Mouse (Mus musculus) small intestine, adult 2 months (tissue): Measurements from ENCODE around the gene Dusp18. TPM values are rescaled to one million over a fixed set of nuclear protein-coding genes. Genes with fewer than 3 reads are reported as not detected.

Experiments
- H3K27ac ChIP-seq: fragments of 200-500 bp; 2 replicates; pipeline ENCODE4 v1.5.1; 2012; ENCODE audit warnings: low read depth, low read length, control low read depth, inconsistent platforms; ENCODE audit not compliant: insufficient read depth
- H3K27me3 ChIP-seq: fragments of 200-500 bp; 2 replicates; pipeline ENCODE4 v1.6.1; 2012; ENCODE audit warnings: mild to moderate bottlenecking, moderate library complexity, low read length, inconsistent platforms; ENCODE audit not compliant: control insufficient read depth, insufficient read depth
- H3K36me3 ChIP-seq: fragments of 200-500 bp; 2 replicates; pipeline ENCODE4 v1.6.1; 2012; ENCODE audit warnings: mild to moderate bottlenecking, low read length, control low read depth, inconsistent platforms; ENCODE audit not compliant: control insufficient read depth, insufficient read depth
- H3K4me1 ChIP-seq: fragments of 200-500 bp; 2 replicates; pipeline ENCODE4 v1.6.1; 2012; ENCODE audit warnings: low read length, inconsistent platforms, mixed read lengths; ENCODE audit not compliant: control insufficient read depth, insufficient read depth, insufficient read length
- H3K4me3 ChIP-seq: fragments of 200-500 bp; 2 replicates; pipeline ENCODE4 v1.5.1; 2012; ENCODE audit warnings: low read depth, mild to moderate bottlenecking, control low read depth, inconsistent platforms, low read length, moderate library complexity
- CTCF ChIP-seq: fragments of 200-500 bp; IDR thresholded peaks from 2 replicates; pipeline ENCODE4 v1.5.1; 2012; ENCODE audit warnings: low read depth, mild to moderate bottlenecking, control low read depth, inconsistent platforms, low read length, moderate library complexity, mixed read lengths; ENCODE audit not compliant: insufficient replicate concordance, insufficient read length; ENCODE audit errors: extremely low read depth
- POLR2A ChIP-seq: fragments of 200-500 bp; IDR thresholded peaks from 2 replicates; pipeline ENCODE4 v1.6.1; 2012; ENCODE audit warnings: low read depth, mild to moderate bottlenecking, control low read depth, inconsistent platforms, low read length, moderate library complexity
- WGBS: fragments of 180-500 bp; shearing (Covaris S2); methylation state at CpG from one replicate; pipeline ENCODE4 v1.1.7; 2018; 5-methylcytosine and 5-hydroxymethylcytosine counted together
- polyA plus RNA-seq: library from polyadenylated mRNA; depleted of rRNA; stranded (reverse); fragments of >200 nt; gene quantifications from 2 replicates; pipeline ENCODE4 v1.2.3, GENCODE M21; 2012; rRNA removed

The Dusp18 gene
- 1.4 and 2.4 TPM in 2 replicates for polyA plus RNA-seq

DNA sequence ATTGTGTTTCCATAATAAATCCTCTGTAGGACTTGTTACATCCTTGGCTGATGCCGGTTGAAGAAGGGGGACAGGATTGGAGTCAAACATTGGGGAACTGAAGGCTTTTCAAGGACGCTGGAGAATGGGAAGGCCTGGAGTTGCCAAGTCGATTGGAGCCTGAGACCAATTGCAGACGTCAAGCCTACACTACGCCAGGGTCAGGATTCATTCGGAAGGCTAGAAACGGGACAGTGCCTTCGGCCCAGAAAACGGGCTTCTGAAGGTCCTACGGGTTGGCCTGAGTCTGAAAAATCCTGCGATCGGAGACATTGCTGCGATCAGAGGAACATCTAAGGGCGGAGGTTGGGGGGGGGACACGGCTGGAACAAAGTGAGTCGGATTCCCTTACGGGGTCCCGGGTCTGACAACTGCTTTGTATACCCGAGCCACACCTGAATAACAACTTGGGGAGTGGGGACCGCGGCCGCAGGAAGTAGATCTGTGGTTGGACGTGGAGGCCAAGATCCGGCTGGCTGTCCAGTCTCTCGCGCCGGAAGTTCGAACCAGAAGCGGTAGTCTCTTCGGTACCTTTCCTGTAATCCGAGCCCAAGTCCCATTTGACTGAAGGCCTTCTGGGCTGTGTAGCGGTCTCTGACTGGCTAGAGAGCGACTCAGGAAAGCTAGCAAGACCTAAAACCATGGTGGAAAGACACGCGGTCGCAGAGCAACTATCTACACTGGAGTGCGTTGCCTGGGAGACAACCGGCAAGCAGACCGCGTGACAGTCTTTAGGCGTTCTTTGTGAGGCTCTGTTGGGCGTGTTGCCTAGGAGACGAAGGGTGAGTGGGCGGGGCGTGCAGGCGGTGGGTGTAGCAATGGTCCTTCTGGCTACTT lies at the start of gene Dusp18, which contains the start of gene 4921536K21Rik:
Dusp18 (plus strand) TSS at position 835 of the 876 bp plus-strand sequence.
4921536K21Rik (minus strand) TSS at position 693 of the 876 bp plus-strand sequence.
- Histone ChIP-seq H3K27ac (peak within 1 kb of the TSS; percentile 72), H3K27me3 (no peaks in the 10 kb centered on the region), H3K36me3 (no peaks in the 10 kb centered on the region), H3K4me3 (peak within 1 kb of the TSS; percentile 60), H3K4me1 (no peaks in the 10 kb centered on the region)
- 9% methylated on average over 46 of the region's 46 CpGs for WGBS
- TF ChIP-seq CTCF (no peak), POLR2A (0 out of 2 replicates have a peak, but pooled peaks have one; percentile 6)

- H3K27ac ChIP-seq = no peak overlapping the region
- no peak overlapping the region for H3K4me3 ChIP-seq
- no peak for TF ChIP-seq CTCF
- TF ChIP-seq POLR2A = no peak
- no peaks in the 10 kb centered on the region for H3K27me3 ChIP-seq
- H3K4me1 ChIP-seq = no peaks in the 10 kb centered on the region
- WGBS = 74% methylated on average over 2 of the region's 2 CpGs
- no peaks in the 10 kb centered on the region for H3K36me3 ChIP-seq
Observed at GRCm38 (mm10) chr11:3846351-3846750, 48.7 kb upstream of the Dusp18 start.

- Histone ChIP-seq H3K4me1 (no peaks in the 10 kb centered on the region), H3K4me3 (no peak overlapping the region), H3K27ac (no peak overlapping the region), H3K27me3 (no peaks in the 10 kb centered on the region), H3K36me3 (no peaks in the 10 kb centered on the region)
- 73% methylated on average over 15 of the region's 15 CpGs for WGBS
- TF ChIP-seq POLR2A = no peak
- TF ChIP-seq CTCF = no peak
Observed at GRCm38 (mm10) chr11:3849469-3850314, 45.3 kb upstream of the Dusp18 start.

- no peak overlapping the region for H3K27ac ChIP-seq
- no peaks in the 10 kb centered on the region for H3K27me3 ChIP-seq
- H3K4me3 ChIP-seq = no peak overlapping the region
- 75% methylated on average over 2 of the region's 2 CpGs for WGBS
- H3K36me3 ChIP-seq = no peaks in the 10 kb centered on the region
- no peaks in the 10 kb centered on the region for H3K4me1 ChIP-seq
- no peak for TF ChIP-seq POLR2A
- TF ChIP-seq CTCF = no peak
Observed at GRCm38 (mm10) chr11:3850315-3850614, 44.8 kb upstream of the Dusp18 start.

GRCm38 (mm10) chr11:3850746-3851277 lies 44.2 kb upstream of the Dusp18 start:
- H3K4me1 ChIP-seq = no peaks in the 10 kb centered on the region
- no peak overlapping the region for H3K4me3 ChIP-seq
- no peaks in the 10 kb centered on the region for H3K27me3 ChIP-seq
- WGBS = 43% methylated on average over 5 of the region's 5 CpGs
- no peak for TF ChIP-seq CTCF
- H3K27ac ChIP-seq = no peak overlapping the region
- H3K36me3 ChIP-seq = no peaks in the 10 kb centered on the region

DNA sequence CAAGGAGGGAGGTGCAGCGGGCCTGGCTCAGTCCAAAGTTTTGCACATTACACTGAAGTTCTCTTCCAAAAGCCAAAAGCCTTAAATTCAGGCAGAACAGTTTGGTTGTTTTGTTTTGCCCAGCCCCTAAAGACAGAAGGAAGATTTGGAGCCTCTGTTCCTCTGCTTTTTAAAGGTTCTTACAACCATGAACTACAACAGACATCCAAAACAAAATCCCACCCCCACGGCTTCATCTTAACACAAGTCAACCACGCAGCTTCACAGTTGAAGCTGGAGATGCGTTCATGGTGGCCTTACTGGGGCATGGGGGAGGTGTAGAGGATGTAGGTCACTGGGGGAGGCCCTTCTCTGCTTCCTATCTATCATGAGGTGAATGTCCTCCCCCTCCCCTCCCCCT lies 43.2 kb upstream of the Dusp18 start:
- WGBS = 85% methylated on average over 4 of the region's 4 CpGs
- H3K4me1 ChIP-seq = no peaks in the 10 kb centered on the region
- no peaks in the 10 kb centered on the region for H3K36me3 ChIP-seq
- no peaks in the 10 kb centered on the region for H3K27me3 ChIP-seq
- H3K27ac ChIP-seq = no peak overlapping the region
- no peak overlapping the region for H3K4me3 ChIP-seq
- no peak for TF ChIP-seq POLR2A
- TF ChIP-seq CTCF = no peak

DNA sequence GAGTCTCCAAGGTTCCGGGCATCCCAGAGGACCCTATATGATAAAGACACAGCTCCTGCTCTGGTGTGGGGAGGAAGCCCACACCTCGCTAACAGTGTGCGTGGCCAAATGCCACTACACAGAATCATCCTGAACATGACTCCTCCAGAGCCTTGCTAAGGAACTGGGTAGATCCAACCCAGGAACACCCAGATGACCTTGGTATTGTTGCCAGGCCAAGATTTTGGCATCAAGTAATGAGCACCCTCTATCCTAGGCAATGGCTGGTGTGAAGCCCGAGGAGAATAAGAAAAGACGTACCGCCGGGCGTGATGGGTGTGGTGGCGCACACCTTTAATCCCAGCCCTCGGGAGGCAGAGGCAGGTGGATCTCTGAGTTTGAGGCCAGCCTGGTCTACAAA lies 42.0 kb upstream of the Dusp18 start:
- Histone ChIP-seq H3K27me3 (no peaks in the 10 kb centered on the region), H3K4me1 (no peaks in the 10 kb centered on the region), H3K36me3 (no peaks in the 10 kb centered on the region), H3K4me3 (no peak overlapping the region), H3K27ac (no peak overlapping the region)
- 92% methylated on average over 10 of the region's 10 CpGs for WGBS
- TF ChIP-seq CTCF = no peak
- TF ChIP-seq POLR2A = no peak
